Mouse (Mus musculus): ENCODE measurements around the gene Pcp4.

GRCm38 (mm10) chr16:96454086-96454485 is 13.3 kb upstream of the Pcp4 start:
- TF ChIP-seq CTCF (IDR thresholded peaks at IDR 0.05; ENCODE audit: control insufficient read depth, insufficient read depth, insufficient replicate concordance, low read depth, low read length) (no peak), POLR2A (IDR thresholded peaks at IDR 0.05; ENCODE audit: control insufficient read depth, low read depth, low read length) (no peak)

All from testis, adult 2 months (tissue).